Mouse (Mus musculus): ENCODE measurements around the gene Ldb2. TPM values are rescaled to one million over a fixed set of nuclear protein-coding genes. Genes with fewer than 3 reads are reported as not detected.

Gene Ldb2
- polyA plus RNA-seq, 1 experiment from 2014 or later: 91.7 TPM

GRCm38 (mm10) chr5:44538000-44538395 is 261.5 kb downstream of the Ldb2 start:
- TF ChIP-seq CTCF (IDR thresholded peaks at IDR 0.05) (no peak), EP300 (IDR thresholded peaks at IDR 0.05) (no peak)
- no peak overlapping the region for H3K27ac ChIP-seq (ENCODE audit: low read length)
- 34% methylated on average over 5 of the region's 5 CpGs for WGBS
- DNase-seq (ENCODE audit: low spot score) (no peak), ATAC-seq (no peak)
- H3K27me3 ChIP-seq (replicated peaks; ENCODE audit: insufficient read depth, low read length): no peaks in the 10 kb centered on the region
- H3K9ac ChIP-seq (replicated peaks; ENCODE audit: low read depth): no peak overlapping the region
- no peaks in the 10 kb centered on the region for H3K4me1 ChIP-seq (ENCODE audit: insufficient read depth, low read depth, low read length)
- no peak overlapping the region for H3K4me2 ChIP-seq (replicated peaks; ENCODE audit: low read depth, low read length)
- H3K4me3 ChIP-seq (ENCODE audit: low read depth, low read length): no peak overlapping the region
- H3K36me3 ChIP-seq (ENCODE audit: insufficient read depth, low read length): no peaks in the 10 kb centered on the region
- no peaks in the 10 kb centered on the region for H3K9me3 ChIP-seq (ENCODE audit: low read length)

DNA sequence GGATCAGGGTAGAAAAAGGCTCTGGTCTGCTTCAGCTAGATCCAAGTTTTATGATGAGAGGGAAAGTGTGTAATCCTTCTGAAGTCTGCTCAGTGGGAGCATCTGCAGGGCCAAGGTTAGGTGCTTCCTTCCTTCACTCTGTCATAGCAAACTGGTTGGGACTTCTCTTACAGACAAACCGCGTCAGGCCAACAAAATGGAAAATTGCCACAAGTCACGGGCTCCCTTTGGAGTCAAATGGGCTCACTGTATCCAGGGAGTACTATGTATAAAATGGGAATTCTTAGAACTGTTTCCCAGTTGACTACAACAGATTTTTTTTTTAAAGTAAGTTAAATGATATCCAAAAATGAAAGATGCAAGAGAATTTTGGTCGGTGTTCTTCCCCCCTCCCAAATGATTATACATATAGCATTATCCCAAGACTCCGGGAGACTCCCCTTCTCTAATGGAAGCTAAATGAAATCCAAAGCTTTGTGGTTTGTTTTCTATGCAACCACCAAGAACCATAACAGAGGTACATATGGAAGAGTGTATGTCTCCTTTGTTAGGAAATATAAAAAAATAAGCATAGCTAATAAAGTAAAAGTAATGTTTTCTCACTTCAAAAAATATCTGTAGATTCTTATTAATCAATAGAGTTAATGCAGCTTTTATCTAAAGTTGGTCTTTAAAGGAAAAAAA is 262.0 kb downstream of the Ldb2 start:
- DNase-seq (ENCODE audit: low spot score) (no peak), ATAC-seq (no peak)
- no peak overlapping the region for H3K4me3 ChIP-seq (ENCODE audit: low read depth, low read length)
- no peak overlapping the region for H3K9ac ChIP-seq (replicated peaks; ENCODE audit: low read depth)
- no peaks in the 10 kb centered on the region for H3K36me3 ChIP-seq (ENCODE audit: insufficient read depth, low read length)
- H3K4me1 ChIP-seq (ENCODE audit: insufficient read depth, low read depth, low read length): no peaks in the 10 kb centered on the region
- no peaks in the 10 kb centered on the region for H3K9me3 ChIP-seq (ENCODE audit: low read length)
- no peak overlapping the region for H3K4me2 ChIP-seq (replicated peaks; ENCODE audit: low read depth, low read length)
- H3K27me3 ChIP-seq (replicated peaks; ENCODE audit: insufficient read depth, low read length): no peaks in the 10 kb centered on the region
- WGBS: 87% methylated on average over 5 of the region's 5 CpGs
- no peak for TF ChIP-seq EP300 (IDR thresholded peaks at IDR 0.05)
- TF ChIP-seq CTCF (IDR thresholded peaks at IDR 0.05): no peak
- H3K27ac ChIP-seq (ENCODE audit: low read length): no peak overlapping the region

- no peak for TF ChIP-seq EP300 (IDR thresholded peaks at IDR 0.05)
- no peak for TF ChIP-seq CTCF (IDR thresholded peaks at IDR 0.05)
- DNase-seq (ENCODE audit: low spot score) (no peak), ATAC-seq (no peak)
- no peak overlapping the region for H3K27ac ChIP-seq (ENCODE audit: low read length)
- H3K36me3 ChIP-seq (ENCODE audit: insufficient read depth, low read length): no peaks in the 10 kb centered on the region
- no peak overlapping the region for H3K4me2 ChIP-seq (replicated peaks; ENCODE audit: low read depth, low read length)
- no peaks in the 10 kb centered on the region for H3K9me3 ChIP-seq (ENCODE audit: low read length)
- WGBS: 56% methylated on average over 3 of the region's 3 CpGs
- no peak overlapping the region for H3K9ac ChIP-seq (replicated peaks; ENCODE audit: low read depth)
- H3K27me3 ChIP-seq (replicated peaks; ENCODE audit: insufficient read depth, low read length): no peaks in the 10 kb centered on the region
- H3K4me3 ChIP-seq (ENCODE audit: low read depth, low read length): no peak overlapping the region
- no peaks in the 10 kb centered on the region for H3K4me1 ChIP-seq (ENCODE audit: insufficient read depth, low read depth, low read length)
Measured at GRCm38 (mm10) chr5:44529466-44529865, 270.0 kb downstream of the Ldb2 start.

DNA sequence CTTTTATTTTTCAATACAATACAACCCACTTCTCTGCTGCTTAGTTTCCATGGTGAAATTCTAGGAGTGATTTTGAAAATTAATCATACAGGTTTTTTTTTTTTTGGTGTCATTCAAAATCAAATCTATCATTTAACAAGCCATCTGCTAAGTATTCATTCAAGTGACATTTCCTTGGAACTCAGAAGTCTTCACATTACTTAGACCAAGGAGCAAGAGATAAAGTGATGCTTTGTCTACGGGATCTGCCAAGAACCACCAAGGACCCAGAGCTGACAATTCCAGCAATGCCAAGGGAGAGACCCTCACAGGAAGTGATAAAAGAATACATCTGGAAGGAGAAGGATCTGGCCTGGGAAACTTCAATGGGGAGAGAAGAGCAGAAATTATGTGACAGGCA is 270.5 kb downstream of the Ldb2 start:
- WGBS: 64% methylated on average over 1 of the region's 1 CpGs
- Histone ChIP-seq H3K4me3 (ENCODE audit: low read depth, low read length) (no peak overlapping the region), H3K4me1 (ENCODE audit: insufficient read depth, low read depth, low read length) (no peaks in the 10 kb centered on the region), H3K4me2 (replicated peaks; ENCODE audit: low read depth, low read length) (no peak overlapping the region), H3K9me3 (ENCODE audit: low read length) (no peaks in the 10 kb centered on the region), H3K36me3 (ENCODE audit: insufficient read depth, low read length) (no peaks in the 10 kb centered on the region), H3K27ac (ENCODE audit: low read length) (no peak overlapping the region), H3K27me3 (replicated peaks; ENCODE audit: insufficient read depth, low read length) (no peaks in the 10 kb centered on the region), H3K9ac (replicated peaks; ENCODE audit: low read depth) (no peak overlapping the region)
- DNase-seq (ENCODE audit: low spot score) (no peak), ATAC-seq (no peak)
- TF ChIP-seq CTCF (IDR thresholded peaks at IDR 0.05) (no peak), EP300 (IDR thresholded peaks at IDR 0.05) (no peak)

DNA sequence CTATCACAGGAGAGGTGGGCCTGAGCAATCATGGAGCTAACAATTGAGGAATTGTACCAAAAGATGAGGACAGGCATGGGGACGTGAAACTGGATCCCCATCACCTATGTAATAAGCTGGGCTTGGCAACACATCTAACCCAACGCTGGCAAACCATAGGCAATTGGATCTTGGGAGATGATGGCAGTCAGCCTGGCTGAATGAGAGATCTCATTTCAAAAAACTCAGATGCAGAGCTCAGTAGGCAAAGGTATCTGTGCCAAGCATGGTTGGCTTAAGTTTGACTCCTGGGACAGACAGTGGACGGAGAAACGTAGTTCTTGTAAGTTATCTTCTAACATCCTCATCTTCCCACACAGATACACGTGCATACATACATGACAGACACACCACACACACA is 294.3 kb downstream of the Ldb2 start:
- WGBS: 82% methylated on average over 5 of the region's 5 CpGs
- Histone ChIP-seq H3K4me3 (ENCODE audit: low read depth, low read length) (no peak overlapping the region), H3K9ac (replicated peaks; ENCODE audit: low read depth) (no peak overlapping the region), H3K36me3 (ENCODE audit: insufficient read depth, low read length) (no peaks in the 10 kb centered on the region), H3K27me3 (replicated peaks; ENCODE audit: insufficient read depth, low read length) (no peaks in the 10 kb centered on the region), H3K4me2 (replicated peaks; ENCODE audit: low read depth, low read length) (no peak overlapping the region), H3K27ac (ENCODE audit: low read length) (no peak overlapping the region), H3K4me1 (ENCODE audit: insufficient read depth, low read depth, low read length) (no peaks in the 10 kb centered on the region), H3K9me3 (ENCODE audit: low read length) (no peaks in the 10 kb centered on the region)
- TF ChIP-seq CTCF (IDR thresholded peaks at IDR 0.05) (no peak), EP300 (IDR thresholded peaks at IDR 0.05) (no peak)
- DNase-seq (ENCODE audit: low spot score) (no peak), ATAC-seq (no peak)

DNA sequence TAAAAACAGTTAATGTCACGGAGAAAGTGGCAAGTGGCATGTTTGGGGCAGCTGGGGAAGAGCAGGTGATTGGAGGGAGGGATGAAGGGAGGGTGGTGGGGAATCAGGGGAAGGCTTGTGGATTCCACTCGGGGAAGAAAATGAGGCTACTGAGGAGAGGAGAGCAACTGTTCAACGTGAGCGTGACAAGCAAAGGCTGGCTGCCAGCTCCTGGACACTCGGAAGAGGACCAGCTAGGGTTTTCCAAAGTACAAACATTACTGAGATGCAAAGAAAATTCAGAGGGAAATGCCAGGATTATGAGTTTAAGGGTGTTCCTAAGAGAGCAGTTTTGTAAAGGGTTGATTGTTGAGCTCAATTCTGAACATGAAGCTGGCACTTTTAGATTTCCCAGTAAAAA is 294.7 kb downstream of the Ldb2 start:
- Histone ChIP-seq H3K4me2 (replicated peaks; ENCODE audit: low read depth, low read length) (no peak overlapping the region), H3K4me3 (ENCODE audit: low read depth, low read length) (no peak overlapping the region), H3K4me1 (ENCODE audit: insufficient read depth, low read depth, low read length) (no peaks in the 10 kb centered on the region), H3K9ac (replicated peaks; ENCODE audit: low read depth) (no peak overlapping the region), H3K27me3 (replicated peaks; ENCODE audit: insufficient read depth, low read length) (no peaks in the 10 kb centered on the region), H3K9me3 (ENCODE audit: low read length) (no peaks in the 10 kb centered on the region), H3K27ac (ENCODE audit: low read length) (no peak overlapping the region), H3K36me3 (ENCODE audit: insufficient read depth, low read length) (no peaks in the 10 kb centered on the region)
- TF ChIP-seq CTCF (IDR thresholded peaks at IDR 0.05): no peak
- TF ChIP-seq EP300 (IDR thresholded peaks at IDR 0.05): no peak
- WGBS: 46% methylated on average over 5 of the region's 5 CpGs
- ATAC-seq (no peak), DNase-seq (ENCODE audit: low spot score) (no peak)

- H3K9ac ChIP-seq (replicated peaks; ENCODE audit: low read depth): no peak overlapping the region
- no peaks in the 10 kb centered on the region for H3K9me3 ChIP-seq (ENCODE audit: low read length)
- H3K4me3 ChIP-seq (ENCODE audit: low read depth, low read length): no peak overlapping the region
- no peak for TF ChIP-seq CTCF (IDR thresholded peaks at IDR 0.05)
- no peak for TF ChIP-seq EP300 (IDR thresholded peaks at IDR 0.05)
- H3K36me3 ChIP-seq (ENCODE audit: insufficient read depth, low read length): no peaks in the 10 kb centered on the region
- H3K4me2 ChIP-seq (replicated peaks; ENCODE audit: low read depth, low read length): no peak overlapping the region
- H3K27ac ChIP-seq (ENCODE audit: low read length): no peak overlapping the region
- no peaks in the 10 kb centered on the region for H3K4me1 ChIP-seq (ENCODE audit: insufficient read depth, low read depth, low read length)
- ATAC-seq: no peak
- DNase-seq (ENCODE audit: low spot score): no peak
- WGBS: 97% methylated on average over 1 of the region's 1 CpGs
- H3K27me3 ChIP-seq (replicated peaks; ENCODE audit: insufficient read depth, low read length): no peaks in the 10 kb centered on the region
Measured at GRCm38 (mm10) chr5:44498229-44498628, 301.3 kb downstream of the Ldb2 start.

All from lung, postnatal 0 days (tissue).